In the genomic region with DNA sequence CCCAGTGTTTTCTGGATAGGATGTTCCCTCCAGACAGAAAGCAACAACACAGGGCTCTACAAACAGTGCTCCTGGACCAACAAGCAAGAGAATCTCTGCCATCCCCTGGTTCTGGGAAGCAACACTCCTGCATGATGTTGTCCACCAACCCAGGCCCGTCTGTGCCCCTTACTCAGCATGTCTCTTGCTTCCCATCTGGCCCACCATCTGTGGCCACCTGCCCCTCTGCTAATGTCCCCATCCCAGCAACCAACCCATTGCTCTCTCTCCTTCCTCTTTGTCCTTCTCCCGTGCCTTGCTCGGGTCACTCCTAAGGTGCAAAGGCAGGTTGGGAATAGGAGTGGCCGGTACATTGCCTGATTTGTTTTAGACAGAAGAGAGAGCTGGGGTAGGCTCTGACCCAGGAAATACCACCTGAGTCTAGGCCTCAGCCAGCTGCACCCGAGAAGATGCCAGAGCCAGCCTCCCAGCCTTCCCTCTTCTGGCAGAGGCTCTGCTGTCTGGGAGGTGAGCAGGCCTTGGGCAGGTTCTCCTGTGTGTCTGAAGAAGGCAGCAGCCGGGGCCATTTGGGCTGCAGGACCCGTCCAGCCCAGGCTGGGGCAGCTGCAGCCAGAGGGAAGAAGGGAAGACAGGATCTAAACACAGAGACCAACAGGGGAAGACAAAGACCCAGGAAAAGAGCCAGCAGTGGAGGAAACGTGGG, we compare ENCODE assay signal across 9 mouse cellular contexts. TPM values are rescaled to one million over a fixed set of nuclear protein-coding genes. Genes with fewer than 3 reads are reported as not detected.
A peak's percentile ranks its signal among the peaks of the same experiment; 100 is the strongest.
DNase-seq lines count a peak whose midpoint lies in the region; ATAC-seq lines count a peak whose summit lies in the region.
"Had no signal": no experiment of that assay in that cellular context is flagged by ENCODE, and none has a peak within 500 bp of the region (broad histone marks: within the 10 kb centered on the region; RNA-seq: fewer than 3 reads in every experiment).

No protein-coding gene starts in this region.

- ATAC-seq in embryonic facial prominence, embryonic 14.5 days (ENCODE audit: low read depth): no peak
- no peak for ATAC-seq in neural tube, embryonic 12.5 days (ENCODE audit: low FRiP score, low read depth)
- no peak for ATAC-seq in megakaryocyte progenitor cell, adult 5-6 weeks (replicated peaks; ENCODE audit: poor library complexity)

- DNase-seq in embryo, embryonic 10 days (ENCODE audit: low spot score): peak; percentile 17
- DNase-seq in embryo, embryonic 11 days: no peak
- DNase-seq in embryonic facial prominence, embryonic 14.5 days (ENCODE audit: low spot score): no peak
- DNase-seq in kidney, adult 9 months: peak; percentile 48
- no peak for DNase-seq in urinary bladder, postnatal 14 days (ENCODE audit: low spot score)
- DNase-seq in gastrocnemius, postnatal 10 days: no peak

- H3K9ac ChIP-seq in embryonic facial prominence, embryonic 14.5 days (ENCODE audit: low read depth, low read length): peak overlapping the region; percentile 28; the same call in 1 of the 2 replicates
- H3K9ac ChIP-seq in neural tube, embryonic 12.5 days: peak overlapping the region; percentile 81

- WGBS in embryonic facial prominence, embryonic 14.5 days: 59% methylated on average over 8 of the region's 8 CpGs
- WGBS in neural tube, embryonic 12.5 days: 19% methylated on average over 8 of the region's 8 CpGs

- H3K4me1 ChIP-seq in embryonic facial prominence, embryonic 14.5 days (ENCODE audit: control insufficient read depth, insufficient read depth, low read length): peaks cover 8% of the 10 kb centered on the region
- H3K4me1 ChIP-seq in neural tube, embryonic 12.5 days: peaks cover 85% of the 10 kb centered on the region

- H3K4me2 ChIP-seq in embryonic facial prominence, embryonic 14.5 days (ENCODE audit: low read depth, low read length): peak overlapping the region; percentile 43; the same call in 1 of the 2 replicates
- H3K4me2 ChIP-seq in neural tube, embryonic 12.5 days (replicated peaks): peak overlapping the region; percentile 92

- H3K9me3 ChIP-seq in embryonic facial prominence, embryonic 14.5 days (ENCODE audit: control insufficient read depth, low read length): peaks cover 23% of the 10 kb centered on the region
- peaks cover 8% of the 10 kb centered on the region for H3K9me3 ChIP-seq in neural tube, embryonic 12.5 days

- H3K27ac ChIP-seq in embryonic facial prominence, embryonic 14.5 days (replicated peaks; ENCODE audit: low read depth, low read length): no peak overlapping the region
- H3K27ac ChIP-seq in neural tube, embryonic 12.5 days: peak overlapping the region; percentile 78

- H3K27me3 ChIP-seq in embryonic facial prominence, embryonic 14.5 days (replicated peaks; ENCODE audit: control insufficient read depth, insufficient read depth, low read length): no peaks in the 10 kb centered on the region
- H3K27me3 ChIP-seq in neural tube, embryonic 12.5 days (replicated peaks): no peaks in the 10 kb centered on the region

- H3K4me3 ChIP-seq in embryonic facial prominence, embryonic 14.5 days (ENCODE audit: low read depth, low read length): no peak overlapping the region
- peak overlapping the region; percentile 44 for H3K4me3 ChIP-seq in neural tube, embryonic 12.5 days

- H3K36me3 ChIP-seq in embryonic facial prominence, embryonic 14.5 days (ENCODE audit: control insufficient read depth, insufficient read depth, low read length): peaks cover 31% of the 10 kb centered on the region
- peaks cover 75% of the 10 kb centered on the region for H3K36me3 ChIP-seq in neural tube, embryonic 12.5 days

RNA-seq across cellular contexts. Expression of a gene that starts 5.5 kb away (rescaled TPM):
- 11.8 and 13.9 TPM in 2 replicates for polyA plus RNA-seq in embryonic facial prominence, embryonic 14.5 days (2014; fragmentation: Nextera tagmentation; extraction: Ambion mirVana)
- polyA plus RNA-seq in neural tube, embryonic 12.5 days (2016; fragmentation: Nextera tagmentation; extraction: Ambion mirVana): 71.4 and 71.5 TPM in 2 replicates
- 1.1 and 1.6 TPM in 2 replicates for total RNA-seq in megakaryocyte progenitor cell, adult 5-6 weeks (2015)
- 0.20 and 0.42 TPM in 2 replicates for total RNA-seq in megakaryocyte progenitor cell, adult 5-6 weeks (2017)
- total RNA-seq in gastrocnemius, postnatal 10 days (2021): 1 to 10 TPM; 2.9 to 4.3 TPM

RNA-seq across cellular contexts. Expression of a gene that starts 26.2 kb away (rescaled TPM):
- polyA plus RNA-seq in embryonic facial prominence, embryonic 14.5 days (2014; fragmentation: Nextera tagmentation; extraction: Ambion mirVana): 31.2 and 38.1 TPM in 2 replicates
- polyA plus RNA-seq in neural tube, embryonic 12.5 days (2016; fragmentation: Nextera tagmentation; extraction: Ambion mirVana): 35.7 and 37.1 TPM in 2 replicates
- 7.7 and 10.3 TPM in 2 replicates for total RNA-seq in megakaryocyte progenitor cell, adult 5-6 weeks (2015)
- 10.2 and 14.1 TPM in 2 replicates for total RNA-seq in megakaryocyte progenitor cell, adult 5-6 weeks (2017)
- 1 to 10 TPM; 2.3 to 3.0 TPM for total RNA-seq in gastrocnemius, postnatal 10 days (2021)

RNA-seq across cellular contexts. Expression of a gene that starts 35.2 kb away (rescaled TPM):
- 111 and 125 TPM in 2 replicates for polyA plus RNA-seq in embryonic facial prominence, embryonic 14.5 days (2014; fragmentation: Nextera tagmentation; extraction: Ambion mirVana)
- 212 and 213 TPM in 2 replicates for polyA plus RNA-seq in neural tube, embryonic 12.5 days (2016; fragmentation: Nextera tagmentation; extraction: Ambion mirVana)
- total RNA-seq in megakaryocyte progenitor cell, adult 5-6 weeks (2015): 19.0 and 26.5 TPM in 2 replicates
- total RNA-seq in megakaryocyte progenitor cell, adult 5-6 weeks (2017): 249 and 357 TPM in 2 replicates
- 100 to 1,000 TPM; 109 to 111 TPM for total RNA-seq in gastrocnemius, postnatal 10 days (2021)

RNA-seq across cellular contexts. Expression of a gene that starts 45.1 kb away (rescaled TPM):
- polyA plus RNA-seq in embryonic facial prominence, embryonic 14.5 days (2014; fragmentation: Nextera tagmentation; extraction: Ambion mirVana): not detected in 2 replicates
- 0.25 and 0.26 TPM in 2 replicates for polyA plus RNA-seq in neural tube, embryonic 12.5 days (2016; fragmentation: Nextera tagmentation; extraction: Ambion mirVana)
- total RNA-seq in megakaryocyte progenitor cell, adult 5-6 weeks (2015): not detected in 2 replicates
- total RNA-seq in megakaryocyte progenitor cell, adult 5-6 weeks (2017): not detected in 2 replicates
- total RNA-seq in gastrocnemius, postnatal 10 days (2021): not detected
- polyA plus RNA-seq: limb, embryonic 11.5 days had no signal

Comparison
In these comparisons a context has a peak if more than half of its experiments do, and no peak if none do; other contexts are left out.
1. DNase-seq: peak in embryo, embryonic 10 days (single experiment) and kidney, adult 9 months (single experiment); none in embryo, embryonic 11 days (single experiment), embryonic facial prominence, embryonic 14.5 days (single experiment), urinary bladder, postnatal 14 days (single experiment) and gastrocnemius, postnatal 10 days (single experiment).